Mouse (Mus musculus) forebrain, embryonic 11.5 days (tissue): ENCODE results near the gene Krba1. TPM values are rescaled to one million over a fixed set of nuclear protein-coding genes. Genes with fewer than 3 reads are reported as not detected.

Source experiments
- ATAC-seq: fragments of 200-750 bp; cut with Nextera tagmentation; replicated peaks from 2 replicates; pipeline ENCODE4 v1.8.0; 2017; ENCODE audit warnings: moderate TSS enrichment; ENCODE audit not compliant: low FRiP score
- DNase-seq: peaks from one replicate; pipeline ENCODE4 v3.0.0-alpha.2; 2017; ENCODE audit warnings: low spot score
- H3K27ac ChIP-seq: fragments of 300-500 bp; sonication (generic); 2 replicates; pipeline ENCODE4 v1.5.1; 2014; ENCODE audit warnings: low read depth, low read length
- H3K27me3 ChIP-seq: fragments of 300-500 bp; sonication (generic); 2 replicates; pipeline ENCODE4 v1.6.1; 2014; ENCODE audit warnings: mild to moderate bottlenecking, low read length, mixed read lengths; ENCODE audit not compliant: control insufficient read depth, insufficient read depth
- H3K36me3 ChIP-seq: fragments of 300-500 bp; sonication (generic); 2 replicates; pipeline ENCODE4 v1.6.1; 2014; ENCODE audit warnings: mild to moderate bottlenecking, low read length, moderate library complexity, mixed read lengths; ENCODE audit not compliant: control insufficient read depth, insufficient read depth
- H3K4me1 ChIP-seq: fragments of 300-500 bp; sonication (generic); replicated peaks from 2 replicates; pipeline ENCODE4 v1.6.1; 2014; ENCODE audit warnings: low read length, mixed read lengths; ENCODE audit not compliant: control insufficient read depth, insufficient read depth
- H3K4me2 ChIP-seq: fragments of 300-500 bp; sonication (generic); 2 replicates; pipeline ENCODE4 v1.6.1; 2014; ENCODE audit warnings: low read depth, mild to moderate bottlenecking, low read length, moderate library complexity, mixed read lengths; ENCODE audit not compliant: severe bottlenecking
- H3K4me3 ChIP-seq: fragments of 300-500 bp; sonication (generic); 2 replicates; pipeline ENCODE4 v1.5.1; 2014; ENCODE audit warnings: low read depth, low read length
- H3K9ac ChIP-seq: fragments of 300-500 bp; sonication (generic); 2 replicates; pipeline ENCODE4 v1.6.1; 2014; ENCODE audit warnings: low read length
- H3K9me3 ChIP-seq: fragments of 300-500 bp; sonication (generic); 2 replicates; pipeline ENCODE4 v1.6.1; 2016; ENCODE audit warnings: low read length, mixed read lengths; ENCODE audit not compliant: control insufficient read depth
- WGBS: fragments of 180-500 bp; shearing (Covaris S2); extraction: QIAGEN DNeasy Blood & Tissue Kit; methylation state at CpG from one replicate; pipeline ENCODE4 v1.1.7; 2014; 5-methylcytosine and 5-hydroxymethylcytosine counted together
- polyA plus RNA-seq: library from polyadenylated mRNA; unstranded; fragments of >200 nt; fragmentation: Nextera tagmentation; extraction: Ambion mirVana; gene quantifications from 2 replicates; pipeline ENCODE4 v1.2.1, GENCODE M21; 2014

The Krba1 gene
- polyA plus RNA-seq, 1 experiment from 2014 or later = 23.5 TPM

GRCm38 (mm10) chr6:48399906-48400305 is 4.5 kb downstream of the Krba1 start:
- Histone ChIP-seq H3K36me3 (no peaks in the 10 kb centered on the region; the same call in 1 of the 2 replicates), H3K27me3 (no peaks in the 10 kb centered on the region), H3K9me3 (no peaks in the 10 kb centered on the region), H3K4me3 (no peak overlapping the region), H3K4me2 (no peak overlapping the region), H3K4me1 (peaks cover 7% of the 10 kb centered on the region), H3K27ac (no peak overlapping the region), H3K9ac (no peak overlapping the region)
- ATAC-seq = no peak
- no peak for DNase-seq
- 93% methylated on average over 5 of the region's 5 CpGs for WGBS

- Histone ChIP-seq H3K4me2 (no peak overlapping the region), H3K9me3 (no peaks in the 10 kb centered on the region), H3K27me3 (no peaks in the 10 kb centered on the region), H3K27ac (no peak overlapping the region), H3K9ac (no peak overlapping the region), H3K36me3 (no peaks in the 10 kb centered on the region; the same call in 1 of the 2 replicates), H3K4me1 (no peaks in the 10 kb centered on the region), H3K4me3 (no peak overlapping the region)
- ATAC-seq (no peak), DNase-seq (no peak)
- WGBS = 96% methylated on average over 5 of the region's 5 CpGs
Observed at GRCm38 (mm10) chr6:48404071-48404470, 8.7 kb downstream of the Krba1 start.

DNA sequence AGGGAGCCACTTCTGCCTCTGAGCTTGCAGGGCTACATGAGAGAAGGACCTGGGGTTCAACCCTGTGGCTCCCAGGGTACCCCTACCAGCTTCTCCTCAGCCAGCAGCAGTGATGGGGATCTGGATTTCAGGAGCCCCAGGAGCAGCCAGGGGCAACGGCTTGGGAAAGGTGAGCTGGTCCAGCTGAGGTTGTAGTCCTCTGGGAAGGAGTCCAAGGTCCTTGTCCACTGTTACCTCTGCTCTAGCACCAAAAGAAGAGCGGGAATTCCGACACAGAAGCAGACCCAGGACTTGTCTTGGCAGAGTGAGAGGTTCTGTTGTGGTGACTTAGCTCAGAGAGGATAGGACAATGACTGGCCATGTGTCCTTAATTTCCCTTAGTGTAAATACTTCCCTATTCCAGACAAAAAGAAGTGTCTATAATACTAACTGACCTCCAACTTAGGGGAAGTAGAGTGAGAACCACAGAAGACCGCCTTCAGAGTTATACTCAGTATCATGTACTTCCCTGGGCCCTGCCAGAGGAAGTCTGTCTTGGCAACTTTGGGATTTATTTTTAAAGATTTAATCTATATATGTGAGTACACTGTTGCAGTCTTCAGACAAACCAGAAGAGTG is 14.4 kb downstream of the Krba1 start:
- ATAC-seq (no peak), DNase-seq (no peak)
- 88% methylated on average over 4 of the region's 4 CpGs for WGBS
- Histone ChIP-seq H3K9ac (no peak overlapping the region), H3K4me2 (no peak overlapping the region), H3K4me3 (no peak overlapping the region), H3K4me1 (no peaks in the 10 kb centered on the region), H3K9me3 (no peaks in the 10 kb centered on the region), H3K27me3 (no peaks in the 10 kb centered on the region), H3K27ac (no peak overlapping the region), H3K36me3 (peaks cover 13% of the 10 kb centered on the region; the same call in 1 of the 2 replicates)

DNA sequence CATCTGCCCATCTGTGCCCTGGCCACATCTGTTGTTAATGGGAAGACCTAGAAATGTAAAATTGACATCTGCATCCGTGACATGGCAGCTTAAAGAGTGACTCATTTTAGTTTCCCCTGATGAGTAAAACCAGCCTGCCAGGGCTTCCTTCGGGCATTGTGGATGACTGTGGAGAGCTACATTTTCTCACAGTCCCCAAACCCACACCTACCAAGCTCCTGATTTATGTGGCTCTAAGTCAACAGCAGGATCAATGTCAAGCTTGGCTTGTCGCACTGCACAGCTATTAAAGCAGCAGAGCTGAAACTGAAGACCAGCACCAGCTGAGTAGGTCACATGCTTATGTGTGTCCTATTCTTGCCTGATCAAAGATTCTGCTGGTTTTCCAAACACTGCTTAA is 15.2 kb downstream of the Krba1 start:
- no peak for DNase-seq

GRCm38 (mm10) chr6:48411193-48412092 is 16.1 kb downstream of the Krba1 start:
- ATAC-seq (no peak), DNase-seq (no peak)
- 94% methylated on average over 6 of the region's 6 CpGs for WGBS
- Histone ChIP-seq H3K4me1 (no peaks in the 10 kb centered on the region), H3K27me3 (no peaks in the 10 kb centered on the region), H3K4me3 (no peak overlapping the region), H3K9ac (no peak overlapping the region), H3K27ac (no peak overlapping the region), H3K4me2 (no peak overlapping the region), H3K36me3 (peaks cover 19% of the 10 kb centered on the region; the same call in 1 of the 2 replicates), H3K9me3 (no peaks in the 10 kb centered on the region)

More for the DNA sequence above, 15.2 kb downstream of the Krba1 start:
- H3K36me3 ChIP-seq = peaks cover 16% of the 10 kb centered on the region; the same call in 1 of the 2 replicates
- no peak overlapping the region for H3K9ac ChIP-seq
- no peak overlapping the region for H3K4me3 ChIP-seq
- no peaks in the 10 kb centered on the region for H3K27me3 ChIP-seq
- H3K4me2 ChIP-seq = no peak overlapping the region
- H3K4me1 ChIP-seq = no peaks in the 10 kb centered on the region
- ATAC-seq = no peak
- 89% methylated on average over 3 of the region's 3 CpGs for WGBS
- H3K9me3 ChIP-seq = no peaks in the 10 kb centered on the region
- no peak overlapping the region for H3K27ac ChIP-seq

- H3K9me3 ChIP-seq = no peaks in the 10 kb centered on the region
- peaks cover 19% of the 10 kb centered on the region; the same call in 1 of the 2 replicates for H3K36me3 ChIP-seq
- ATAC-seq (no peak), DNase-seq (no peak)
- H3K27me3 ChIP-seq = no peaks in the 10 kb centered on the region
- H3K27ac ChIP-seq = no peak overlapping the region
- H3K4me1 ChIP-seq = no peaks in the 10 kb centered on the region
- no peak overlapping the region for H3K4me2 ChIP-seq
- H3K9ac ChIP-seq = no peak overlapping the region
- H3K4me3 ChIP-seq = no peak overlapping the region
- 90% methylated on average over 4 of the region's 4 CpGs for WGBS
Observed at GRCm38 (mm10) chr6:48412147-48412546, 16.8 kb downstream of the Krba1 start.

DNA sequence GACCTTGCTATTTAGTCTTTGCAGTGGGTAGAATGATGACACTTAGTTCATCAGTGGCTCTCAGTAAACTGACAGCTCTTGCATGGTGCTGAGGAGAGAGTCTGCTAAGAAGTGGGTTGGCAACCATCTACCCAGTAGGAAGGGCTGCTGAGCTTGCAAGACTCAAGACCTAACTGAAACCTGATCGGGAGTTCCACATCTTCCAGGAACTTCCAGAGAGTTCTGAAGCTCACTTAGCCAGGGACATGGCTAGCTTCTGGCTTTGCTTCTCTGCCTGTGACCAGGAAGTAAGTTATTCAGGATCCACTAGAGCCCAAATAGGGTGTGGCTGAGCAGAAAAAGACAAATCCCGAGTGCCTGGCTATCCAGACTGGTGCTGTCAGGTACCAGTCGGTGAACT is 17.3 kb downstream of the Krba1 start:
- no peak overlapping the region for H3K4me2 ChIP-seq
- no peak overlapping the region for H3K9ac ChIP-seq
- no peak for DNase-seq
- no peaks in the 10 kb centered on the region for H3K4me1 ChIP-seq
- H3K27me3 ChIP-seq = no peaks in the 10 kb centered on the region
- H3K36me3 ChIP-seq = peaks cover 19% of the 10 kb centered on the region; the same call in 1 of the 2 replicates
- no peak overlapping the region for H3K27ac ChIP-seq
- whole genome bisulfite sequencing = 84% methylated on average over 3 of the region's 3 CpGs
- H3K9me3 ChIP-seq = no peaks in the 10 kb centered on the region
- ATAC-seq = no peak
- no peak overlapping the region for H3K4me3 ChIP-seq

DNA sequence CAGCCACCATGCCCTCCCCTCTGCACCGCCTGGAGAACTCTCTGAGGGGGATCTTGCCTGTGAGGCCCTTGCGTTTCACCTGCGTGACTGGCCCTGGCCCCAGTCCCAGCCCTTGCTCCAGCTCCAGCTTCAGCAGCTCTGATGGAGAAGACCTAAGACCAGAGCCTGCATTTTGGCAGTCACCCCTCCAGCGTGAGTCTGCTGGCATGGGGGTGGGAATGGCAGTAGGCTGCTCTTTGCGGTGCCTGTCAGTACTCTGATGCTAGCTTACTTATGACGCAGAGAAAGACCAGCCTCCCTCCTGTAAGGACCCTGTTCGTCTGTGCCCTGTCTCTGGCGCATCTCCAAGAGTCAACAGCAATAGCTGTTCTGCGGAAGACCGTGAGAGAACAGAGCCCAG is 17.7 kb downstream of the Krba1 start:
- DNase-seq (peak; percentile 33), ATAC-seq (no peak)
- Histone ChIP-seq H3K4me1 (no peaks in the 10 kb centered on the region), H3K4me3 (no peak overlapping the region), H3K27ac (no peak overlapping the region), H3K4me2 (no peak overlapping the region), H3K9me3 (no peaks in the 10 kb centered on the region), H3K27me3 (no peaks in the 10 kb centered on the region), H3K36me3 (peaks cover 19% of the 10 kb centered on the region; the same call in 1 of the 2 replicates), H3K9ac (no peak overlapping the region)
- WGBS = 91% methylated on average over 10 of the region's 10 CpGs
